Mouse (Mus musculus) spleen, postnatal 10 days (tissue): ENCODE data around the gene Defb6.

Experiments
- DNase-seq, 2 experiments: peaks; one replicate each; pipeline ENCODE4 v3.0.0; 2021 to 2022; ENCODE audit warnings: low spot score in 2 of 2

Defb6 gene

DNA sequence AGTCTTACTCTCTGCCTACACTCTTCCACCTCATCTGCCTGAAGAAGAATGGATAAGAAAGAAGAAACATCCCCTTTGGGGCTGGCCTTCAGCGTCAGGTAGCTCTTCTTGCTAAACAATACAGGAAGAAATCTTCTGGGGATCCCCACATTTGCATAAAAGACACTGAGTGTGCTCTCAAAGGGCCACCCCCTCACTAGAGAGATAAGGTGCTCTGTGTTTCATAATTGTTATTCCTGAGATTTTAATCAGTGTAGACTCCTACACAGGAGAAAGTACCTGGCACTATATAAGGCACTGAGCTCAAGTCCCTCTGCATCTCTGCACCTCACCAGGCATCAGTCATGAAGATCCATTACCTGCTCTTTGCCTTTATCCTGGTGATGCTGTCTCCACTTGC, at the start of gene Defb6:
Gene Defb6, plus strand, starts transcription at position 318 of the 400 bp plus-strand sequence.
- DNase-seq: no peak

DNA sequence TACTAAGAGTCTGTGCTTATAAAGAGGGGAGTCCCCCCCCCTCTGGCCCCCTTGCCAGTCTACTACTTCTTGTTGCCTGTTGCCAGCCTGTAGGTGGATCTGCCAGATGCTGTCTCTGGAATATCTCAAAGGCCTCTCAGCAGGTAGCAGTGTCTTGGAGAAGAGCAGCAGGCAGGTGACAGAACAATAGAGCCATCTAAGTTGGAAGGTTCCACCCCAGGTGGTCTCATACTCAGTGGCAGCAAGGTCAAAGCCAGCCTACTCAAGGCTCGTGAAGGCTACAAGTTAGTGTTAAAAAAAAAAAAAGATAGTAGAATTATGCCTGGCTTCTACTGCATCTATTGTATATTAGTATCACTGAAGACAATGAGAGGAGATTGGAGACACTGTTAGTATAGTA, 12.8 kb downstream of the Defb6 start:
- DNase-seq: no peak

DNA sequence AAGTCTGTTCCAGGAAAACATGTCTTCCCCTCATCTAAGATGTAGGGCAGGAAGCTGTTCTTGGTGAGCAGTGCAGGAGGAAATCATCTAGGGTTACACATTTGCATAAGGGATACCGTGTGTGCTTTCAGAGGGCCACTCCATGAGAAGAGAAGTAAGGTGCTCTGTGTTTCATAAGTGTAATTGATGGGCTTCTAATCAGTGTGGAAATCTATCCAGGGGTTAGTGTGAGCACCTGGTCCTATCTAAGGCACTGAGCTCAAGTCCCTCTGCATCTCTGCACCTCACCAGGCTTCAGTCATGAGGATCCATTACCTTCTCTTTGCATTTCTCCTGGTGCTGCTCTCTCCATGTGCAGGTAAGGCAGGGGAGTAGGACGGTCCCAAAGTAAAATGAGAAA, 14.3 kb downstream of the Defb6 start, which contains the start of gene Defb46:
Gene Defb46, plus strand, starts transcription at position 301 of the 400 bp plus-strand sequence.
- no peak for DNase-seq

DNA sequence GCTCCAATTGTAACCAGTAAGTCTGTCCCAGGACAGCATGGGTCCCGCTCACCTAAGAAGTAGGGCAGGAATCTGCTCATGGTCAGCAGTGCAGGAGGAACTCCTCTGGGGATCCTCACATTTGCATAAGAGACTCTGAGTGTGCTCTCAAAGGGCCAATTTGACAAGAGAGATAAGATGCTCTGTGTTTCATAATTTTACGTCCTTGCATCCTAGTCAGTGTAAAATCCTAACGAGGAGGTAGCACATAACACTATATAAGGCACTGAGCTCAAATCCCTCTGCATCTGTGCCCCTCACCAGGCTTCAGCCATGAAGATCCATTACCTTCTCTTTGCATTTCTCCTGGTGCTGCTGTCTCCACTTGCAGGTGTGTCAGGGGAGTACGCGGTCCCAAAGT, 22.0 kb downstream of the Defb6 start, which contains the start of gene Defb5:
Gene Defb5, plus strand, starts transcription at position 301 of the 400 bp plus-strand sequence.
- no peak for DNase-seq

DNA sequence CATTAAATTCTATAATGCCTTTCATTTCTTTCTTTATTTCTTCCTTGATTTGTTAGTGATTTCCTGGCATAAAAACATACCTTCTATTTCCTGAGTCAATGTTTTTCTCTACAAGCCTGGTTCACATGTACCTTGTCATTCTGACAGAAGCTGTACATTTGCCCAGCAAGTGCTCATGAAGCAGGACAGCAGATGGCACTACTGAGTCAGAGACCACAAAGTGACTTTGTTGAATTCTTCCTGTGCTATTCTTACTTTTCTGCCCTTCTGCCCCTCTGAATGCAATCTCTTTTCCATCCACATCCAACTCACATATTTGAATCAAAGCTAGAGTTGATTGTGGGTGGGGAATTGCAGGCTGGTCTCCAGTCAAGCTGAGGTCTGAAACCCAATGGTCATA, 32.9 kb downstream of the Defb6 start:
- DNase-seq: no peak

DNA sequence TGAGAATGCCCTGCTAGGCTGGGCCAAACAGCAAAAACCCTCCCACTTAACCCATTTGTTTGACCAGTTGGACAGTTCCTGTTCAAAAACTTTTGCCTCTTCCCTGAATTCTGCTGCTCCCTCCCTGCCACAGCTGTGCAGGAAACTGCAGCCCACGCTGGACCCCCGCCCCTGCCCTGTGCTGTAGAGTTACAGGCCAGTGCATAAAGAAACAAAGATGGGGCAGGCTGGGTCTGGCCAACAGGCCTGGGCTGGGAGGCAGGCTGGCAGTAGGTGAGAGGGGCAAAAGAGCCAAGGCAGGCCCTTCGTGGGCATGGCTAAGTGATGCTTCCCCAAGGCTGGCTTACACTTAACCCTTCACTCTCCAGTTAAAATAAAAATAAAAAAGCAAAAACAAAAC, 34.4 kb downstream of the Defb6 start:
- DNase-seq: no peak
